Mouse (Mus musculus): ENCODE results near the gene Ccdc24.

Gene Ccdc24

GRCm38 (mm10) chr4:117831920-117832691, 40.3 kb downstream of the Ccdc24 start:
- ATAC-seq (ENCODE audit: insufficient number of reproducible peaks, low FRiP score, low TSS enrichment): no peak

- ATAC-seq (ENCODE audit: insufficient number of reproducible peaks, low FRiP score, low TSS enrichment): no peak
Measured at GRCm38 (mm10) chr4:117831499-117831898, 40.9 kb downstream of the Ccdc24 start.

GRCm38 (mm10) chr4:117830801-117831200, 41.6 kb downstream of the Ccdc24 start:
- no peak for ATAC-seq (ENCODE audit: insufficient number of reproducible peaks, low FRiP score, low TSS enrichment)

- no peak for ATAC-seq (ENCODE audit: insufficient number of reproducible peaks, low FRiP score, low TSS enrichment)
Measured at GRCm38 (mm10) chr4:117830124-117830551, 42.2 kb downstream of the Ccdc24 start.

- peak; percentile 56; the same call in 1 of the 2 replicates for ATAC-seq (ENCODE audit: insufficient number of reproducible peaks, low FRiP score, low TSS enrichment)
Measured at GRCm38 (mm10) chr4:117829260-117830123, 42.9 kb downstream of the Ccdc24 start.

GRCm38 (mm10) chr4:117828572-117829145, 43.7 kb downstream of the Ccdc24 start:
- no peak for ATAC-seq (ENCODE audit: insufficient number of reproducible peaks, low FRiP score, low TSS enrichment)

- no peak for ATAC-seq (ENCODE audit: insufficient number of reproducible peaks, low FRiP score, low TSS enrichment)
Measured at GRCm38 (mm10) chr4:117818032-117818431, 54.3 kb downstream of the Ccdc24 start.

GRCm38 (mm10) chr4:117816776-117817175, 55.6 kb downstream of the Ccdc24 start:
- ATAC-seq (ENCODE audit: insufficient number of reproducible peaks, low FRiP score, low TSS enrichment): no peak
